Mouse (Mus musculus): ENCODE measurements around the gene Rflnb.
A peak's percentile ranks its signal among the peaks of the same experiment; 100 is the strongest.

Rflnb gene

GRCm38 (mm10) chr11:76027139-76028071 is at the start of gene Rflnb:
Rflnb (minus strand) TSS chr11:76027782.
- peak; percentile 88 to 90 for DNase-seq (ENCODE audit: low spot score in 2 of 2)

DNA sequence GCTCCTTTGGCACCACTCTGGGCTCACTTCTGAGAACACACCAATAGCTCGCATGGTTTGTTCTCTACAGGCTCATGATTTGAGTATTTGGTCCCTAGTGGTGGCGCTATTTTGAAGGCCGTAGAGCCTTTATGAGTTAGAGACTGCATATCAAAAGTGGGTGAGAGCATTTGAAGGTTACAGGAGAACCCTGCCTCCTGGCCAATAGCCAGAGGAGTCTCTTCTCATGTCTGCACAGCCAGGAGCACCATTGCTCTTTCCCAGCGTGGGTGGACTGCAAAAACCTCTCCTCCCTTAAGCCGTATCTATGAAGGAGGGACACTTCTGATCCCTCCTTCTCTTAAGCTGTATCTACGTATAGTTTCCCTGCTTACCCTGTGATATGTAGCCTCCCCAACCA is 49.8 kb upstream of the Rflnb start:
- no peak for DNase-seq (ENCODE audit: low spot score in 2 of 2)

GRCm38 (mm10) chr11:76074296-76075093 is 46.9 kb upstream of the Rflnb start:
- no peak for DNase-seq (ENCODE audit: low spot score in 2 of 2)

GRCm38 (mm10) chr11:76069816-76070215 is 42.2 kb upstream of the Rflnb start:
- peak; percentile 47 to 48 for DNase-seq (ENCODE audit: low spot score in 2 of 2)

DNA sequence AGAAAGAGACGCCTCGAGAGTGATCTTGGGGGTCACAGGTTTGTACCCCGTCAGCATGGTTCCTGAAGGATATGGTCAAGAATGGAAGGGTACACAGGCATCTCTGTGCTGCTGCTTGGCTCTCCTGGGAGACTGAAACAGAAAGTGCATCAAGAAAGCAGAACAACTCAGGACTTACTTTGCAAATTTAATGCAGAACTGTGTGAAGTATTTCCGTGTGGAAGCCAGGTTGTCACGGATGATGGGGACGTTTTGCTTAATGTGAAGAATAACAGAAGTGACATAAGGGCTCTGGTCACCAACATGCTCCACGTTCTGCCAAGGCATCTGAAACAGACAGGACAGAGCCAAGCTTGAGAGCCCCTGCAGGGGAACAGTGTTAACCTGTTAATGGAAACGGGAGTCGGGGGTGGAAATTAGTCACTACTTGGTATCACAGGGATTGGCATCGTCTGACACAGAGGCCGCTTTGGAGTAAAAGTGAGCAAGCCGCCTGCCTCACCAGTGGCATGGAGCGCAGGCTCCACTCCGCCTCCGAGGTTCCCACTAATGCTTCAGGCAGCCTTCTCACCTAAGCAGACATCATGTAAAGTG is 39.1 kb upstream of the Rflnb start:
- DNase-seq (ENCODE audit: low spot score in 2 of 2), result no peak

DNA sequence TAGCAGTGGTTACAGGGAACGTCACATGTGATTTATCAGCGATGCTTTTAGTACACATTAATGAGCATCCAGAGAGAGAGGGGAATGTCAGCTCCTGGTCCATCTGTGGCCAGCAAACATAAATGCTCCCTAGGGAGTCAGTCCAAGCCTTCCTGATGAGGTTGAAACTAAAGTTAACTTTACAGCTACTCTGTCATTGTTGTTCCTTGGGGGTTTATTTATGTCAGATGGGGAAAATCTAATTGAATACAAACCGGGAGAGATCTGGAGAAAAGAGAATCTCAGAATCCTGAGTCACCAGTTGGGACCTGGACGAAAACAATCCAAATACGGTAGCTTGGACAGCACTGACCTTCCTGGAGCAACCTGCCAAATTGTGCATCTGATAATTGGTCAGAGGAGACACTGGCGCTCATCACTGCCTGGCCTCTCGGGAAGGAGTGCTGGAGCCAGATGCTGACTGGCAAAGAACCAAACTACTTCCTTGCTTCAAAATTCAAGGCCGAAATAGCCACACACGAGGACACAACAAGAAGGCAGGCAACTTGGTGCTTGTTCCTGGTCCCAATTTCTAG is 38.0 kb upstream of the Rflnb start:
- peak; percentile 56 to 71 for DNase-seq (ENCODE audit: low spot score in 2 of 2)

DNA sequence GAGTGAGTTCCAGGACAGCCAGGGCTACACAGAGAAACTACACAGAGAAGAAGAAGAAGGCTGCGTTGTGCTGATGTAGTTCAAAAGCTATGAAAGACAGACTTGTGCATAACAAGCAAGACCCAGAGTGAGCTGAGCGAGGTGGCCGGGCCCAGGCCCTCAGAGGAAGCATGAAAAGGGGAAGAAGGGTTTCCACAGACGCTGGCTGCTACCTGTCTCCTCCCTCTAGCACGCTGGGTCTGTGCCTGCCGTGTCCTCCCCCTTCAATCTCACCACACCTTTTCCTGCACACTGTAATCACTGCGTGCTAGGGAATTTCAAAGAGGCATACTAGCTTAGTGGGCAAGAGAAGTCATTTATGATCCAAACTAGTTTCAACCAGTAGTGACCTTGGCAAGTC is 36.8 kb upstream of the Rflnb start:
- DNase-seq (ENCODE audit: low spot score in 2 of 2), result no peak

DNA sequence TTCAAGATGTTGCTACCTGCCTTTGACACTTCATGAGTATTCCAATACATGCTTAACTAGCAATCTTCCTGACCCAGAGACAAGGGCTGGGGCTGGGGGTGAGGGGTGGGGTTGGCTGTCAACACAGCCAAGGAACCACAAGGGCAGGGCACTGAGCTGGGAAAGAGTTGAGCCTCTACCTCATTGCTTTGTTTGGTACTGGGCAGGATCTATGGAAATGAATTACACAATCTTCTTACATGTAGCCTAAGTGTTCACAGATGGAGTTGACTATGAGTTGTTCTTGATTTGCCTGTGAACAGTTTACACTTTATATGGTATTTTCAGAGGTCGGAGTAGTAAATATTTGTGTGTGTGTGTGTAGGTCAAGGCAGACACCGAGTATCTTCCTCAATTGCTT is 33.3 kb upstream of the Rflnb start:
- DNase-seq (ENCODE audit: low spot score in 2 of 2), result no peak

DNA sequence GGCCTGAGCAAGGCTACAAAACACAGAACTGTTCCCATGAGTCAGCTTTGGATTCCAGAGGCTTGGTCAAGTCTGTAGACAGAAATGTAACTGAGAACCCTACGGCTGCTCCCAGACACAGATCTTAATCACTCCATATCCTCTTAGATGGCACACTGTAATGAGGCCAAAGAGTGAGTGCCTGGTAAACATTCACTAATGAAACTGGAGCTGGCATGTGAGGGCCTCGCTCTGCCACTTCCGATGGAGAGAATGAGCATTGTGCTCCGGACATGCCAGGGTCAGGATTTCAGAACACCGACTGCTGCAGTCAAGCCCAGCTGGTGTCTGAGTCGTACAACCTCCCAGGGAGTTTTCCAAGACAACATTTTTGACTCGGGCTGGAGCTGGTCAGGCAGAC is 32.4 kb upstream of the Rflnb start:
- DNase-seq (ENCODE audit: low spot score in 2 of 2), result no peak

- DNase-seq (ENCODE audit: low spot score in 2 of 2), result peak in 1 of 2 experiments; percentile 7
Measured at GRCm38 (mm10) chr11:76056487-76056886, 28.9 kb upstream of the Rflnb start.

DNA sequence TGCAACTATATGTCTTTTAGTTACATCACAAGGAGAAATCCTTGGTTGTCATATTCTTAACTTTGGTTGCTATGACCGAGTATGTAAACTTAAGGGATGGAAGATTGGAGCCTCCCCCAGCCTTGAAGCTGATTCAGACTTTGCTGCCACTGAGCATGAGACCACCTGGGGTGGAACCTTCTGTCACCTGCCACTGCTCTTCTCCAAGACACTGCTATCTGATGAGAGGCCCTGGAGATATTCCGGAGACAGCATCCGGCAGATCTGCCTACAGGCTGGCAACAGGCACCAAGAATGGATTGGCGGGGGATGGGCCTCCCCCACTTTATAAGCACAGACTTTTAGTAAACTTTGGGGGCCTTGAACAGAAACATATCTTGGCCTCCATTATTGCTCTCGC is 24.9 kb upstream of the Rflnb start:
- DNase-seq (ENCODE audit: low spot score in 2 of 2), result no peak

- DNase-seq (ENCODE audit: low spot score in 2 of 2), result no peak
Measured at GRCm38 (mm10) chr11:76050967-76051512, 23.5 kb upstream of the Rflnb start.

- DNase-seq (ENCODE audit: low spot score in 2 of 2), result no peak
Measured at GRCm38 (mm10) chr11:76050509-76050908, 22.9 kb upstream of the Rflnb start.

DNA sequence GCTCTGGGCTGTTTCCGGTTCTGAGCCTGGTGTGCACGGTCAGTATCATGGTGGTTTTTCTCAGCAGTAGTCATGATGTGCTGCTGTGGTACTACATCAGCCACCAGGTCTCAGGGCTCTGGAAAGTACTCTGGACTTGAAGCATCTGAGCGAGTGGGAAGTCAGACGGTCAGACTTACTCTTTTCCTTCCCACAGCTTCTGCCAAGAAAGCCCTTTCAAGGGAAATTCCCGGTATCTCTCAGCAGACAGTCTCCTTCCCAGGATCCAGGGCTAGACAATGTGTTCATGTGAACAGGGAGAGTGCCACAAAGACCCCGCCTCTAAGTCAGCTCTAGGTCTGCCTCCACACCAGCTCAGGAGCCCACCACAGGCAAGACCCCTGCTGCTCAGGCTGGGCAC is 17.8 kb upstream of the Rflnb start:
- peak; percentile 34 to 58 for DNase-seq (ENCODE audit: low spot score in 2 of 2)

DNA sequence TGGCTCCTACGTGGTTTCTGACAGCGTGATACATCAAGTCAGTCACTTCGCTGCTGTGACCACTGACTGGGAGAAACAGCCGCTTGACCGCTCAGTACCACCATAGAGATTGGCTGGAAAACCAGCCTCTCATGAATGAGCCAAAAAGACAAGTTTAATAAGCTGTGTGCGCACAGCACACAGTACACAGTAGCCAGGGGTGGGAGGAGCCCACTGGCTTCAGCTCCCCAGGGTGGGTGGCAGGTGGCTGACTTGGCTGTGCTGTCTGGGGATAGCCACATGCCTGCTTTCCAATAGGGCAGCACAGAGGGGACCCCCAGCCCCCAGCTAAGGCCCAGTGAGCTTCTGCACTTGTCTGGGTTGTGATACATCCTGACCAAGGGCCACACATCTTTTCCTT is 16.9 kb upstream of the Rflnb start:
- DNase-seq (ENCODE audit: low spot score in 2 of 2), result no peak

DNA sequence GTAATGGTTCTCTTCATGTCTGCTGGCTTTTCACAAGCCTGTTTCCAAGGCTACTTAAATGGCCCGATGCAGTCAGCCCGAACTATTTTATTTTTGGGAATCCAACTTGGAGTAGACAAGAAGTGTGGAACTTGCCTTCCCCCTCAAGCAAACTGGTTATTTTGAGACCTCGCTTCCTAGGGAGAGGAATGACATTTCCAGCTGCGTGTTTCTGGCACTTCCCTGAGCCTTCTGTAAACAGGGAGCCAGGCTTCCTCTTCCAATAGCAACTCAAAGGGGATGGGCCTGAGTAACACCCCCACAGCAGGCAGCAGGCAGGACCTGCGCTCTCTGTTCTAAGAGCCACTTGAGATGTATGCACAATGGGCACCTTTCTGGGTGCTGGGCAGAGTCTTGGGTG is 15.3 kb upstream of the Rflnb start:
- peak; percentile 81 to 90 for DNase-seq (ENCODE audit: low spot score in 2 of 2)

- DNase-seq (ENCODE audit: low spot score in 2 of 2), result peak; percentile 48 to 61
Measured at GRCm38 (mm10) chr11:76042041-76042638, 14.6 kb upstream of the Rflnb start.

DNA sequence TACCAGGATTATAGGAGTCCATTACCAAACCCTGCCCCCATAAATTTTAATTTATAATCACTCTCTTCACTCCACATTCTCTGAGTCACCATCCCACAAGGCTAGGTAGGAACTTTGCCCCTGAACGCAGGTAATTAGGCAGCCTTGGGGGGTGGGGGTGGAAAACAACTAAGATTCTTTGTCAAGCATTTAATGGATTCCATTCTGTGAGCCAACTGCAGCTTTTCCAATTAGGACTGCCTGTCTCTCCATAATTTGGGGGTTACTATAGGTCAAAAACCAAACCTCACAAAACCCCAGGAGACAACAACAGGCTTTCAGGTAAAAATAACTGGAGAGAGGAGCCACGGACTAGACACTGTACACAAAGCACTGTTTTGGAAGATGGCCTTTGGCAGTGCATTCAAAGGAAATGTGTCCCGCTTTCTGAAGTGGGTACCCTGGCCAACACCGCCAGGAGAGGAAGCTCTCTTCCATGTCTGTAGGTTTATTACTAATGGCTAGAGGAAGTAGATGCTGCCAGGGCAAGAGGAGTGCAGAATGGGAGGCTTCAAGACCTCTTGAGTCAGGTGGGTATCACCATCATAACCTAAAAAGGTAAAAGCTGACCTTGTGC is 13.3 kb upstream of the Rflnb start:
- DNase-seq (ENCODE audit: low spot score in 2 of 2), result no peak

GRCm38 (mm10) chr11:76040106-76040505 is 12.5 kb upstream of the Rflnb start:
- DNase-seq (ENCODE audit: low spot score in 2 of 2), result no peak

DNA sequence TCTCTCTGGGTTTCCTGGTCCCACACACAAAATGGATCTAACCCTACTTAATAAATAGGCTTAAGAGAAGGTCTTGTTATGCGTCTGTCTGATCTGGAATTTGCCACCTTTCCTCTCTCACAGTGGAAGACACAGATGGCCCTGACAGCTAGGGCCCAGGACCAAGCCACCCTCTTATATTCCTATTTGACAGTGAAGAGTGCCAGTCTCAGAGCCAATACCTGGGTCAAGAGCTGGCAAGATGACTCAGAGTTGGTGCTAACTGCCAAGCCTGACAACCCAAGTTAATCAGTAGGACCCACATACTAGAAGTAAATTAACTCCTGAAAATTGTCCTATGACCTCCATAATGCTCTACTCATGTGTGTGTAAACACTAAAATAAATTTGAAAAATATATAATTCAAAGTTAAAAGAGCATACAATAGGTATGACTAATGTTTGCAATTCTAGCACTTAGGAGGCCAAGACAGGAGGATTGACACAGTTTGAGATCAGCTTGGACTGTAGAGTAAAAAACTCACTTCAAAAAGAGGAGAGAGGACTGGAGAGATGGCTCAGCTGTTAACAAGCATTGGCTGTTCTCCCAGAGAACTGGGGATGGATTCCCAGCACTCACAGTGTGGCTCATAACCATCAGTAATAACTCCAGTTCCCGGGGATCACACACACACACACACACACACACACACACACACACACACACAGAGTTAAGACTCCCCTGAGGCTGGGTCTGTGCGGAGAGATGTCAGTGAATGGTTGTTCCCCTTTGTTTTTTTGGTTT is 11.9 kb upstream of the Rflnb start:
- no peak for DNase-seq (ENCODE audit: low spot score in 2 of 2)

All from heart, adult 9 months (tissue).